Mouse (Mus musculus): ENCODE results near the gene Chchd1. TPM values are rescaled to one million over a fixed set of nuclear protein-coding genes. Genes with fewer than 3 reads are reported as not detected.

Chchd1 gene
- polyA plus RNA-seq, 1 experiment = 106 TPM

DNA sequence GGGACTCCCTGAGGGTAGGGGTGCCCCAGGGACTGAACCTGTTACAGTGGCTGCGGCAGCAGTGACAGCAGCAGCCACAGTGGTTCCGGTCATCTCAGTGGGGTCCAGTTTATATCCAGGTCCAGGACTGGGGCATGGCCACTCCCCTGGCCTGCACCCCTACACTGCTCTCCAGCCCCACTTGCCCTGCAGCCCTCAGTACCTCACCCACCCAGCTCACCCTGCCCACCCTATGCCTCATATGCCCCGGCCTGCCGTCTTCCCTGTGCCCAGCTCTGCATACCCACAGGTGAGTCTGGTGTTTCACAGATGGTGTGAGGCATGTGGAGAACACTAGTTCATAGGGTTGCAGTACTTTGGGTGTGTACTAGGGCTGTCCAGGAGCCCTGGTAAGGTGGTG is 18.6 kb downstream of the Chchd1 start:
- WGBS = 90% methylated on average over 4 of the region's 4 CpGs
- TF ChIP-seq POLR2A (IDR thresholded peaks at IDR 0.05; ENCODE audit: borderline replicate concordance, control insufficient read depth, low read depth, low read length) = no peak
- no peak for TF ChIP-seq CTCF (IDR thresholded peaks at IDR 0.05; ENCODE audit: control insufficient read depth, insufficient read depth, low read length)
- Histone ChIP-seq H3K4me3 (replicated peaks; ENCODE audit: control insufficient read depth, low read depth, low read length) (no peak overlapping the region), H3K4me1 (ENCODE audit: control insufficient read depth, insufficient read depth, low read length) (no peaks in the 10 kb centered on the region), H3K27ac (ENCODE audit: control insufficient read depth, insufficient read depth, low read depth, low read length, poor library complexity) (no peak overlapping the region)

DNA sequence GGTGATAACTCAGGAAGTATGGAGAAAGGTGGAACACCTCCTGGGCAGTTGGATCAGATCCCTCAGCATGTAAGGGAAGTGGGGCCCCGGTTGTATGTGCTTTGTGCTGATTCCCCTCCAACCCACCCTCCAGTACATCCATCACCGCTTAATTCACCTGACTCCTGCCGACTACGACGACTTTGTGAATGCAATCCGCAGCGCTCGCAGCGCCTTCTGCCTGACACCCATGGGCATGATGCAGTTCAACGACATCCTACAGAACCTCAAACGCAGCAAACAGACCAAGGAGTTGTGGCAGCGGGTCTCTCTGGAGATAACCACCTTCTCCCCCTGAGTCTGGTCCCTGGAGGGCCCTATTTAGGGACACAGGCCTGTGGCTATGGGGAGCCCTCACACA is 20.2 kb downstream of the Chchd1 start:
- 94% methylated on average over 12 of the region's 12 CpGs for WGBS
- TF ChIP-seq POLR2A (IDR thresholded peaks at IDR 0.05; ENCODE audit: borderline replicate concordance, control insufficient read depth, low read depth, low read length) (no peak), CTCF (IDR thresholded peaks at IDR 0.05; ENCODE audit: control insufficient read depth, insufficient read depth, low read length) (no peak)
- no peak overlapping the region for H3K4me3 ChIP-seq (replicated peaks; ENCODE audit: control insufficient read depth, low read depth, low read length)

DNA sequence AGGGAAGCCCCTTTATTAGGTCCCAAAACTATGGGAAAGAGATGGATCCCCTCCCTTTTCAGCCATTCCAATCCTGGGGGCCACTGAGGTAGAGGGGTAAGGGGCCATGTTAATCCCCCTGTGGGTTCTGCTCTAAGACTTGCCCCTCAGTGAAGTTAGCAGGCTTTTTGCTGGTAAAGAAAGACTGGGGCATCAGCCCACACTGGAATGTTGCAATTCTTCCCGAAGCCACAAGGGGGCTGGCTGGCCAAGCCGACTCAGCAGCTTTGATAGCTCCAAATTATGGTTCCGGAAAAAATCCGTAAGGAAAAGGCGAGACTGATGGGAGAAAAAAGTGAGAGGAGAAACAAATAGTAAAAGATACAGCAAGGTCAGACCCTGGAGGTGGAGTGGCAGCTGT is 21.2 kb downstream of the Chchd1 start:
- Histone ChIP-seq H3K4me1 (ENCODE audit: control insufficient read depth, insufficient read depth, low read length) (no peaks in the 10 kb centered on the region), H3K27ac (ENCODE audit: control insufficient read depth, insufficient read depth, low read depth, low read length, poor library complexity) (no peak overlapping the region), H3K4me3 (replicated peaks; ENCODE audit: control insufficient read depth, low read depth, low read length) (no peak overlapping the region)
- 33% methylated on average over 5 of the region's 5 CpGs for WGBS
- TF ChIP-seq CTCF (IDR thresholded peaks at IDR 0.05; ENCODE audit: control insufficient read depth, insufficient read depth, low read length) = peak; percentile 70
- TF ChIP-seq POLR2A (IDR thresholded peaks at IDR 0.05; ENCODE audit: borderline replicate concordance, control insufficient read depth, low read depth, low read length) = no peak

More for the DNA sequence above, 20.2 kb downstream of the Chchd1 start:
- Histone ChIP-seq H3K4me1 (ENCODE audit: control insufficient read depth, insufficient read depth, low read length) (no peaks in the 10 kb centered on the region), H3K27ac (ENCODE audit: control insufficient read depth, insufficient read depth, low read depth, low read length, poor library complexity) (no peak overlapping the region)

DNA sequence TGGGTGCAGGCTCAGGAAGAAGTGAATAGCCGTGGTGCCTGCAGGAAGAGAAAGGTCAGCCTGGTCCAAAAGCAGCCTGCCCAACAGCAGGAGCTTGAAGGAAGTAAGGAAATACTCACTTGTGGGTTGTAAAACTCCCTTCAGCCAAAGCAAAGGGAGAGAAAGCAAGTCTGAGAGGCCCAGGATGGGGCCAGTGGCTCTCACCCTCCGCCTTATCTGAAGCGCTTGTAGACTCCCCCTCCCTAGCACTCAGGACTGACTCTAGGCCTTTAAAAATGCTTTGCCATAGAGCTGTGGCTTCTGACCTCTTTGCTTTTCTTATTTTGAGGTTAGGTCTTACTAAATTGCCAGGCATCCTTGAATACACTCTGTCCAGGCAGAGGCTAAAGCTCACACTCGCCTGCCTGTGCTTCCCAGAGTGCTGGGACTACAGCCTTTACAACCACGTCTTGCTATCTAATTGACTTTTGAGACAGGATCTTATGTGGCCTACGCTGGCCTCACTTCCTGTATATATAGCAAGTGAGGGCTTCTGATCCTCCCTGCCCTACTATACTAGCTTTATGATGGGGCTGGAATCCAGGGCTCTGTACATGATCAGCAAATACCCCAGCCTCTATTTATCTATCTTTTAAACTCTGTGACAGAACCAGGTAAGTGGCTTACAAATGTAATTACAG is 23.0 kb downstream of the Chchd1 start:
- no peak for TF ChIP-seq POLR2A (IDR thresholded peaks at IDR 0.05; ENCODE audit: borderline replicate concordance, control insufficient read depth, low read depth, low read length)
- TF ChIP-seq CTCF (IDR thresholded peaks at IDR 0.05; ENCODE audit: control insufficient read depth, insufficient read depth, low read length) = no peak
- Histone ChIP-seq H3K4me3 (replicated peaks; ENCODE audit: control insufficient read depth, low read depth, low read length) (no peak overlapping the region), H3K27ac (ENCODE audit: control insufficient read depth, insufficient read depth, low read depth, low read length, poor library complexity) (no peak overlapping the region), H3K4me1 (ENCODE audit: control insufficient read depth, insufficient read depth, low read length) (no peaks in the 10 kb centered on the region; the same call in 1 of the 2 replicates)
- WGBS = 71% methylated on average over 6 of the region's 6 CpGs

DNA sequence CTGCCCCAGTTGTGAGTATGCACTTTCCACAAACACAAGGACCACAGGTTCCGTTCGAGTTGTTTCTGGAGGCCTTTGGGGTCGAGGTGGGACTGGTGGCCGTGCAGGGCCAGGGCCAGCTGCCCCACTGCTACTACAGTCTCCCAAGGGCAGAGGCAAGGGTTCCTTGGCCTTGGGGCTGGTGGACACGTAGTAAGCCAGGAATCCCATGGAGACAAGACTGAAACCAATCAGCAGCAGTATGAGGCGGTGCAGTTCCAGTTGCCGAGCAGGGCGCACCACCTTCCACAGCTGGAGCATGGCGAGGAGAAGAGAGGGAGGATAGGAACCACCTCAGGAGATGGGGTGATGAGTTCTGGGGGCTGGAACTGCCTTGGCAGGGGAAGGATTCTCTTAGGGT is 27.1 kb downstream of the Chchd1 start:
- Histone ChIP-seq H3K4me1 (ENCODE audit: control insufficient read depth, insufficient read depth, low read length) (no peaks in the 10 kb centered on the region; the same call in 1 of the 2 replicates), H3K4me3 (replicated peaks; ENCODE audit: control insufficient read depth, low read depth, low read length) (no peak overlapping the region), H3K27ac (ENCODE audit: control insufficient read depth, insufficient read depth, low read depth, low read length, poor library complexity) (no peak overlapping the region)
- no peak for TF ChIP-seq CTCF (IDR thresholded peaks at IDR 0.05; ENCODE audit: control insufficient read depth, insufficient read depth, low read length)
- TF ChIP-seq POLR2A (IDR thresholded peaks at IDR 0.05; ENCODE audit: borderline replicate concordance, control insufficient read depth, low read depth, low read length) = no peak
- 90% methylated on average over 9 of the region's 9 CpGs for WGBS

DNA sequence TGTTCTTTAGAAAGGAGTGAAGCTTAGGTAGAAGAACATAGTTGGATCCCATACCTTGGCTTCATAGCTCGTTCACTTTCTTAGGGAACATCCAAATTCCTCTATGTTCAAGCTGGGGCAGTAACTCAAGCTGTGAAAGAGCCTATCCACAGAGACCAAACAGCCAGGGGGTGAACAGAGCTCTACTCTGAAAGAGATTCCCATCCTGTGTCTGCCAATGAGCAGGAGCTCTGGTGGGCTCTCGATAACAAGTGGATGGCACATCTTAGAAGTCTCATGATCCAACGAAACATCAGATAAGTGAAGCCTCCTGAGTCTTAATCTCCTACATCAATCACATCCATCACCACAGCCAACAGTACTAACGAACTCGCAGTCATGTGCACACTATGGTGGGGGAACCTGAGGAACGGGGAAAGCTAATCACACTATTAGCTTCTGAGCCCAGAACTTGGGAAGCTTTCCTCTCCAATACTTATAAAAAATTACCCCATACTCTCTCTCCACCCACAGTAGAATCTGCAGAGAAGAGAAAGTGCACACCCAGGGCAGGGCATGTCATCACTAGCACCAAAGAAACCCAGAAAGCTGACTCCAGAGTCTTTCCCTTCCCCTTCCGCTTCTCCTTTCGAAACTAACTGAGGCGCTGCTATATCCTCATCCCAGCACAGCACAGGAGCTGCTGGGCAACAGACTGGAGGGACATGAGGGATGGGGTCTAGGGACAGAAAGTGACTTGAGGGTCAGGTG is 28.2 kb downstream of the Chchd1 start:
- H3K27ac ChIP-seq (ENCODE audit: control insufficient read depth, insufficient read depth, low read depth, low read length, poor library complexity) = peak overlapping the region; percentile 18; the same call in 1 of the 2 replicates
- 69% methylated on average over 9 of the region's 9 CpGs for WGBS

DNA sequence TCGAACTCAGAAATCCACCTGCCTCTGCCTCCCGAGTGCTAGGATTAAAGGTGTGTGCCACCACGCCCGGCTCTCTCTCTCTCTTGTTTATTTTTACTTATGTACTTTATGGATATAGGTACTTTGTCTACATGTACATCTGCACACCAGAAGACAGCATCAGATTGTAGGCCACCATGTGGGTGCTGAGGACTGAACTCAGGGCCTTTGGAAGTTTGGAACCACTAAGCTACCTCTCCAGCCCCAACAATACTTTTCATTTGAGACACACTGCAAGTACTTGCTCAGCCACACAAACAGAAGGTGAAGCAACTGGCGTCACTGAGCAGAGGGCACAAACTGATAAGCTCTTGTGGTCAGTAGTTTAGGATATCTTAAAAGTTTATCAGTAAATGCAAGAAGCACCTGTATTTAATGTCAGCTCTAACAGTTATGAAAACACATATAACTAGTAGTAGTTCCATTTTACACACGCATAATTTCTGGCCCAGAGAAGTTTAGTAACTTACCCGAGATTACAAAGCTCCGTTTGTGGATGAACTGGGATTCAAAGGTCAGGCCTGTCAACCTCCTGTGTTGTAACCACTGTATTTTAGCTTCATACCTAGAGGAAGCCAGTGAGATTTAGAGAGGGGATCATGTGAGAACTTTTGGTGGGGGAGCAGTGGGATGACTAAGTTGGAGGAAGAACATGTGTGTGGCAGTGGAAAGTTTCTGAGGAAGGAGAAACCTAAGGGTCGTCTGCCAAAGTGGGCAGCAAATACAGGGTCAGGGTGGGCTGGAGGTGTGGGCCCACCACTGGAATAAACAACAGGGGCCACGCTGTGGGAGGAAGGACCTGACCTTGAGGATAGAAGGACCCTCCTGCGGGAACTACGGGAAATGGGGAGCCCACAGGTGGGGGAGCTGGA is 30.5 kb downstream of the Chchd1 start:
- H3K27ac ChIP-seq (ENCODE audit: control insufficient read depth, insufficient read depth, low read depth, low read length, poor library complexity) = peak overlapping the region; percentile 97
- WGBS = 22% methylated on average over 12 of the region's 12 CpGs
- no peak for TF ChIP-seq POLR2A (IDR thresholded peaks at IDR 0.05; ENCODE audit: borderline replicate concordance, control insufficient read depth, low read depth, low read length)

More for the DNA sequence above, 28.2 kb downstream of the Chchd1 start:
- TF ChIP-seq CTCF (IDR thresholded peaks at IDR 0.05; ENCODE audit: control insufficient read depth, insufficient read depth, low read length) = no peak
- TF ChIP-seq POLR2A (IDR thresholded peaks at IDR 0.05; ENCODE audit: borderline replicate concordance, control insufficient read depth, low read depth, low read length) = no peak
- Histone ChIP-seq H3K4me3 (replicated peaks; ENCODE audit: control insufficient read depth, low read depth, low read length) (no peak overlapping the region), H3K4me1 (ENCODE audit: control insufficient read depth, insufficient read depth, low read length) (no peaks in the 10 kb centered on the region; the same call in none of the 2 replicates)

More for the DNA sequence above, 30.5 kb downstream of the Chchd1 start:
- Histone ChIP-seq H3K4me1 (ENCODE audit: control insufficient read depth, insufficient read depth, low read length) (no peaks in the 10 kb centered on the region; the same call in none of the 2 replicates), H3K4me3 (replicated peaks; ENCODE audit: control insufficient read depth, low read depth, low read length) (peak overlapping the region; percentile 97)
